Mouse (Mus musculus): ENCODE results near the gene Tsc22d4.

- TF ChIP-seq POLR2A (IDR thresholded peaks at IDR 0.05; ENCODE audit: insufficient read depth, low read depth, low read length) (no peak), CTCF (IDR thresholded peaks at IDR 0.05; ENCODE audit: insufficient read depth, low read depth, low read length) (no peak)
These were observed 836 bp downstream of the Tsc22d4 start for GRCm38 (mm10) chr5:137746282-137746850.

All from olfactory bulb, adult 2 months (tissue).